Mouse (Mus musculus): ENCODE data around the gene Atp5j. TPM values are rescaled to one million over a fixed set of nuclear protein-coding genes. Genes with fewer than 3 reads are reported as not detected.

The Atp5j gene
- 108 TPM for total RNA-seq (2023)

GRCm38 (mm10) chr16:84835441-84835822 lies at the start of gene Atp5j:
Gene Atp5j (minus strand): TSS chr16:84835625.

GRCm38 (mm10) chr16:84834745-84835440 lies 532 bp downstream of the Atp5j start, which contains the start of gene Gabpa:
Gene Gabpa (plus strand): TSS chr16:84834925.

Other genes with a start within 250 kb of the Atp5j start
- gene Mrpl39, start 99.9 kb downstream of the Atp5j start, total RNA-seq (2023) = 22.6 TPM
- 0.21 TPM for gene Jam2, start 61.5 kb downstream of the Atp5j start, total RNA-seq (2023)
- 43.5 TPM for gene Gabpa, start 700 bp downstream of the Atp5j start, total RNA-seq (2023)